Mouse (Mus musculus): ENCODE measurements at regions not wholly inside any gene's neighbourhood (a gene's known extent, or its start where the extent isn't known, plus 50 kb on each side); places are given as distances from the start of the nearest gene placed in this dataset.

DNA sequence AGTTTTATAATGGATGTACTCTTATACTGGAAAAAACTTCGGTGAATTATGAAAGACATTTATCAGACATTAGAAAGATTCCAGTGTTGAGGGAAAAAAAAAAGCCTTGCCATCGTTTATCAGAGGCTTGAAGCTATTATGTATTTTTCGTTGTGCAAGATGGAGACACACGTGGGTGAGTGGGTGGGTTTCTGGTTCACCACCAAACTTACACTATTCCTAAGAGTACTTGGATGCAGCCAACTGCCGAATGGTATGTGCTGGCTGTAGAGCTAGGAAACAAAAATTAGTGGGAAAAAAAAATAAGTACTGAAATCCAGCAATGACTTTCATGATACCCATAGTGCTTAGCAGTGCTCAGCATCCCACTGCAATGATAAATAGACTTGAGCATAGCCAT lies 180.8 kb downstream of the Lmo4 start:
- Histone ChIP-seq H3K4me1 (replicated peaks; ENCODE audit: control insufficient read depth, insufficient read depth) (no peaks in the 10 kb centered on the region), H3K9ac (ENCODE audit: low read length) (no peak overlapping the region), H3K4me2 (replicated peaks; ENCODE audit: low read depth) (no peak overlapping the region), H3K4me3 (ENCODE audit: low read depth, low read length) (no peak overlapping the region), H3K27ac (replicated peaks) (no peak overlapping the region), H3K9me3 (ENCODE audit: control insufficient read depth, low read length) (no peaks in the 10 kb centered on the region), H3K27me3 (ENCODE audit: control insufficient read depth, insufficient read depth, low read length) (no peaks in the 10 kb centered on the region), H3K36me3 (ENCODE audit: control insufficient read depth, insufficient read depth, low read length) (no peaks in the 10 kb centered on the region)
- DNase-seq (ENCODE audit: low spot score) (no peak), ATAC-seq (ENCODE audit: low FRiP score, low TSS enrichment) (no peak)
- TF ChIP-seq EP300 (optimal IDR thresholded peaks at IDR 0.05) = no peak
- WGBS = 75% methylated on average over 5 of the region's 5 CpGs

DNA sequence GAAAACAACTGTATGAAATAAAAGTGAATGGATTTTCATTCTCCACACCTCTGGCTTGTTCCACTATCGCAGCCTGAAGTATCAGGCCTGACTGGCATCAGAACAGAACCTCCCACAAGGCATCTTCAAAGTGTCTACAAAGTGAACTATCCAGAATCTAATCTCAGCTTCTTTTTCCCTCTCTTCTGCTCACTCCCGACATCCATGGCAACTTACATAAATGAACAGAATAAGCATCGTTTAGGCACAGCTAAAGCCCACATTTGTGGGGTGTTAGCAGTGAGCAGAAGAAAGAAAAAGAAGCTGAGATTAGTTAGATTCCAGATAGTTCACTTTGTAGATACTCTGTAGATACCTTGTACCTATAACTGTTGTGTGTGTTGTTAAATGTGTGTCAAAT lies 182.0 kb downstream of the Lmo4 start:
- Histone ChIP-seq H3K4me1 (replicated peaks; ENCODE audit: control insufficient read depth, insufficient read depth) (no peaks in the 10 kb centered on the region), H3K27me3 (ENCODE audit: control insufficient read depth, insufficient read depth, low read length) (no peaks in the 10 kb centered on the region), H3K9me3 (ENCODE audit: control insufficient read depth, low read length) (no peaks in the 10 kb centered on the region), H3K4me2 (replicated peaks; ENCODE audit: low read depth) (no peak overlapping the region), H3K27ac (replicated peaks) (no peak overlapping the region), H3K4me3 (ENCODE audit: low read depth, low read length) (no peak overlapping the region), H3K9ac (ENCODE audit: low read length) (no peak overlapping the region), H3K36me3 (ENCODE audit: control insufficient read depth, insufficient read depth, low read length) (no peaks in the 10 kb centered on the region)
- WGBS = 84% methylated on average over 3 of the region's 3 CpGs
- no peak for ATAC-seq (ENCODE audit: low FRiP score, low TSS enrichment)
- DNase-seq (ENCODE audit: low spot score) = no peak
- TF ChIP-seq CTCF (IDR thresholded peaks at IDR 0.05; ENCODE audit: low read depth) (no peak), EP300 (optimal IDR thresholded peaks at IDR 0.05) (no peak)

GRCm38 (mm10) chr3:144021969-144022368 lies 183.1 kb downstream of the Lmo4 start:
- ATAC-seq (ENCODE audit: low FRiP score, low TSS enrichment) = no peak

DNA sequence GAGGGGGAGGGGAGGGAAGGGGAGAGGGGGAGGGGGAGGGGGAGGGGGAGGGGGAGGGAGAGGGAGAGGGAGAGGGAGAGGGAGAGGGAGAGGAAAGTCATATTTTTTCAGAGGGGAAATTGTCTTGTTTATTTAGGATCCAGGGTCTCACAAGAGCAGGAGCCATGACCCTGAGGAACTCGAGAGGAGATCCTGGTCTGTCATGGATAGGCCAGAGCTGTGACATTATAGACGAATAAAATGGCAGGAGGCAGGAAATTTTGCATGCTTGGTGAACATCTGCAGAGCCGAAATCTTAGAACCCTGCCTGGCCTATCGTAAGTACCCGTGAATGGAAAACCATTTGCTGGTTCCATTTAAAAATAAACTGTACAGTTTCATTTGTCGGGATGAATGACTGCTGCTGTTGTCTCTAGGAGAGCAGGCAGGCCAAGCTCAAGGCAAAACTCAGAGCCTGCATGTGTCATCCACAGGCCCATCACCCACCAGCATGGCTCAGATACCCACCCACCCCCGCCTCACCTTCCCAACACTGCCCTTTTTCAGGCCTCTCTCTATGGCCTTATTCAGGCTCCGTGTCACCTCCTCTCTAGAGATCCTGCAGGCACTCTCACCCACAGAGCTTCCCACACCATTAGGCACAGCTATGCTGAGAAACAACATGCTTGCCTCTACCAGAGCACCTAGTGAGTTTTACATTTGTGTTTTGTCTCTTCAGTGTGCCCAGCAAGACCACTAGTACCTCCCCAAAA lies 184.7 kb downstream of the Lmo4 start:
- 66% methylated on average over 8 of the region's 8 CpGs for WGBS
- ATAC-seq (ENCODE audit: low FRiP score, low TSS enrichment) = no peak
- Histone ChIP-seq H3K4me1 (replicated peaks; ENCODE audit: control insufficient read depth, insufficient read depth) (no peaks in the 10 kb centered on the region), H3K27ac (replicated peaks) (no peak overlapping the region), H3K9ac (ENCODE audit: low read length) (no peak overlapping the region), H3K27me3 (ENCODE audit: control insufficient read depth, insufficient read depth, low read length) (no peaks in the 10 kb centered on the region), H3K9me3 (ENCODE audit: control insufficient read depth, low read length) (no peaks in the 10 kb centered on the region), H3K4me2 (replicated peaks; ENCODE audit: low read depth) (no peak overlapping the region), H3K4me3 (ENCODE audit: low read depth, low read length) (no peak overlapping the region), H3K36me3 (ENCODE audit: control insufficient read depth, insufficient read depth, low read length) (no peaks in the 10 kb centered on the region)
- no peak for DNase-seq (ENCODE audit: low spot score)
- no peak for TF ChIP-seq EP300 (optimal IDR thresholded peaks at IDR 0.05)
- TF ChIP-seq CTCF (IDR thresholded peaks at IDR 0.05; ENCODE audit: low read depth) = no peak

More at GRCm38 (mm10) chr3:144021969-144022368, 183.1 kb downstream of the Lmo4 start:
- Histone ChIP-seq H3K36me3 (ENCODE audit: control insufficient read depth, insufficient read depth, low read length) (no peaks in the 10 kb centered on the region), H3K9me3 (ENCODE audit: control insufficient read depth, low read length) (no peaks in the 10 kb centered on the region), H3K4me1 (replicated peaks; ENCODE audit: control insufficient read depth, insufficient read depth) (no peaks in the 10 kb centered on the region), H3K27ac (replicated peaks) (no peak overlapping the region), H3K9ac (ENCODE audit: low read length) (no peak overlapping the region), H3K4me2 (replicated peaks; ENCODE audit: low read depth) (no peak overlapping the region), H3K27me3 (ENCODE audit: control insufficient read depth, insufficient read depth, low read length) (no peaks in the 10 kb centered on the region), H3K4me3 (ENCODE audit: low read depth, low read length) (no peak overlapping the region)
- WGBS = 93% methylated on average over 5 of the region's 5 CpGs
- TF ChIP-seq CTCF (IDR thresholded peaks at IDR 0.05; ENCODE audit: low read depth) = no peak
- no peak for TF ChIP-seq EP300 (optimal IDR thresholded peaks at IDR 0.05)
- DNase-seq (ENCODE audit: low spot score) = no peak

- TF ChIP-seq CTCF (IDR thresholded peaks at IDR 0.05; ENCODE audit: low read depth) = no peak
- no peak for TF ChIP-seq EP300 (optimal IDR thresholded peaks at IDR 0.05)
- H3K36me3 ChIP-seq (ENCODE audit: control insufficient read depth, insufficient read depth, low read length) = no peaks in the 10 kb centered on the region
- H3K9ac ChIP-seq (ENCODE audit: low read length) = no peak overlapping the region
- no peaks in the 10 kb centered on the region for H3K4me1 ChIP-seq (replicated peaks; ENCODE audit: control insufficient read depth, insufficient read depth)
- no peak for DNase-seq (ENCODE audit: low spot score)
- H3K27me3 ChIP-seq (ENCODE audit: control insufficient read depth, insufficient read depth, low read length) = no peaks in the 10 kb centered on the region
- H3K9me3 ChIP-seq (ENCODE audit: control insufficient read depth, low read length) = no peaks in the 10 kb centered on the region
- H3K4me3 ChIP-seq (ENCODE audit: low read depth, low read length) = no peak overlapping the region
- WGBS = 94% methylated on average over 2 of the region's 2 CpGs
- no peak overlapping the region for H3K27ac ChIP-seq (replicated peaks)
- no peak overlapping the region for H3K4me2 ChIP-seq (replicated peaks; ENCODE audit: low read depth)
- no peak for ATAC-seq (ENCODE audit: low FRiP score, low TSS enrichment)
Measured at GRCm38 (mm10) chr3:144019293-144019692, 185.7 kb downstream of the Lmo4 start.

- Histone ChIP-seq H3K4me3 (ENCODE audit: low read depth, low read length) (no peak overlapping the region), H3K9ac (ENCODE audit: low read length) (no peak overlapping the region), H3K36me3 (ENCODE audit: control insufficient read depth, insufficient read depth, low read length) (no peaks in the 10 kb centered on the region), H3K9me3 (ENCODE audit: control insufficient read depth, low read length) (no peaks in the 10 kb centered on the region), H3K27ac (replicated peaks) (no peak overlapping the region), H3K4me1 (replicated peaks; ENCODE audit: control insufficient read depth, insufficient read depth) (no peaks in the 10 kb centered on the region), H3K27me3 (ENCODE audit: control insufficient read depth, insufficient read depth, low read length) (no peaks in the 10 kb centered on the region), H3K4me2 (replicated peaks; ENCODE audit: low read depth) (no peak overlapping the region)
- TF ChIP-seq EP300 (optimal IDR thresholded peaks at IDR 0.05) (no peak), CTCF (IDR thresholded peaks at IDR 0.05; ENCODE audit: low read depth) (no peak)
- DNase-seq (ENCODE audit: low spot score) (no peak), ATAC-seq (ENCODE audit: low FRiP score, low TSS enrichment) (no peak)
- WGBS = 59% methylated on average over 4 of the region's 4 CpGs
Measured at GRCm38 (mm10) chr3:144018559-144018958, 186.5 kb downstream of the Lmo4 start.
